Mouse (Mus musculus): ENCODE results near the gene Smpd1. TPM values are rescaled to one million over a fixed set of nuclear protein-coding genes. Genes with fewer than 3 reads are reported as not detected.

Smpd1 gene
- polyA plus RNA-seq (2015; fragmentation: Nextera tagmentation; extraction: Ambion mirVana): 83.2 and 91.4 TPM in 2 replicates

GRCm38 (mm10) chr7:105554212-105554942 lies at the start of gene Smpd1:
Gene Smpd1, plus strand, starts transcription at chr7:105554360.
- Histone ChIP-seq H3K27ac (replicated peaks) (peak within 1 kb of the TSS; percentile 90), H3K9me3 (replicated peaks) (no peaks in the 10 kb centered on the region), H3K27me3 (replicated peaks) (no peaks in the 10 kb centered on the region), H3K4me2 (peak within 1 kb of the TSS; percentile 76), H3K9ac (replicated peaks) (peak within 1 kb of the TSS; percentile 81), H3K4me3 (replicated peaks) (peak within 1 kb of the TSS; percentile 74), H3K4me1 (peaks cover 32% of the 10 kb centered on the region), H3K36me3 (peaks cover 26% of the 10 kb centered on the region)
- ATAC-seq (ENCODE audit: low FRiP score): peak; percentile 93
- 4% methylated on average over 26 of the region's 26 CpGs for WGBS

GRCm38 (mm10) chr7:105507257-105507656 lies 46.9 kb upstream of the Smpd1 start:
- no peak overlapping the region for H3K4me2 ChIP-seq
- 84% methylated on average over 4 of the region's 4 CpGs for WGBS
- no peaks in the 10 kb centered on the region for H3K27me3 ChIP-seq (replicated peaks)
- H3K27ac ChIP-seq (replicated peaks): no peak overlapping the region
- H3K9me3 ChIP-seq (replicated peaks): no peaks in the 10 kb centered on the region
- no peak for ATAC-seq (ENCODE audit: low FRiP score)
- no peaks in the 10 kb centered on the region for H3K36me3 ChIP-seq
- no peak overlapping the region for H3K9ac ChIP-seq (replicated peaks)
- no peak overlapping the region for H3K4me3 ChIP-seq (replicated peaks)
- no peaks in the 10 kb centered on the region for H3K4me1 ChIP-seq

GRCm38 (mm10) chr7:105510143-105510542 lies 44.0 kb upstream of the Smpd1 start:
- no peak overlapping the region for H3K4me3 ChIP-seq (replicated peaks)
- 86% methylated on average over 5 of the region's 5 CpGs for WGBS
- no peaks in the 10 kb centered on the region for H3K27me3 ChIP-seq (replicated peaks)
- H3K9me3 ChIP-seq (replicated peaks): no peaks in the 10 kb centered on the region
- no peak overlapping the region for H3K9ac ChIP-seq (replicated peaks)
- H3K4me2 ChIP-seq: no peak overlapping the region
- ATAC-seq (ENCODE audit: low FRiP score): no peak
- H3K4me1 ChIP-seq: peaks cover 13% of the 10 kb centered on the region
- H3K27ac ChIP-seq (replicated peaks): no peak overlapping the region
- no peaks in the 10 kb centered on the region for H3K36me3 ChIP-seq

- WGBS: 39% methylated on average over 5 of the region's 5 CpGs
Measured at GRCm38 (mm10) chr7:105513845-105514291, 40.3 kb upstream of the Smpd1 start.

GRCm38 (mm10) chr7:105514561-105514960 lies 39.6 kb upstream of the Smpd1 start:
- peak; percentile 22 for ATAC-seq (ENCODE audit: low FRiP score)
- Histone ChIP-seq H3K36me3 (no peaks in the 10 kb centered on the region), H3K4me1 (peaks cover 13% of the 10 kb centered on the region), H3K9ac (replicated peaks) (no peak overlapping the region), H3K27me3 (replicated peaks) (no peaks in the 10 kb centered on the region), H3K27ac (replicated peaks) (no peak overlapping the region), H3K4me2 (no peak overlapping the region), H3K4me3 (replicated peaks) (no peak overlapping the region), H3K9me3 (replicated peaks) (no peaks in the 10 kb centered on the region)
- WGBS: 27% methylated on average over 5 of the region's 5 CpGs

More at GRCm38 (mm10) chr7:105513845-105514291, 40.3 kb upstream of the Smpd1 start:
- no peak overlapping the region for H3K4me2 ChIP-seq
- ATAC-seq (ENCODE audit: low FRiP score): peak; percentile 89
- peaks cover 13% of the 10 kb centered on the region for H3K4me1 ChIP-seq
- no peak overlapping the region for H3K4me3 ChIP-seq (replicated peaks)
- H3K9me3 ChIP-seq (replicated peaks): no peaks in the 10 kb centered on the region
- H3K36me3 ChIP-seq: no peaks in the 10 kb centered on the region
- H3K9ac ChIP-seq (replicated peaks): no peak overlapping the region
- no peaks in the 10 kb centered on the region for H3K27me3 ChIP-seq (replicated peaks)
- H3K27ac ChIP-seq (replicated peaks): no peak overlapping the region

- no peak overlapping the region for H3K4me3 ChIP-seq (replicated peaks)
- H3K27me3 ChIP-seq (replicated peaks): no peaks in the 10 kb centered on the region
- no peak overlapping the region for H3K27ac ChIP-seq (replicated peaks)
Measured at GRCm38 (mm10) chr7:105515178-105515577, 39.0 kb upstream of the Smpd1 start.

GRCm38 (mm10) chr7:105516669-105517360 lies 37.3 kb upstream of the Smpd1 start:
- no peak overlapping the region for H3K4me2 ChIP-seq
- no peak overlapping the region for H3K4me3 ChIP-seq (replicated peaks)
- peaks cover 13% of the 10 kb centered on the region for H3K4me1 ChIP-seq
- H3K27me3 ChIP-seq (replicated peaks): no peaks in the 10 kb centered on the region
- no peak for ATAC-seq (ENCODE audit: low FRiP score)
- H3K9me3 ChIP-seq (replicated peaks): no peaks in the 10 kb centered on the region
- 53% methylated on average over 9 of the region's 9 CpGs for WGBS
- no peaks in the 10 kb centered on the region for H3K36me3 ChIP-seq
- no peak overlapping the region for H3K9ac ChIP-seq (replicated peaks)
- H3K27ac ChIP-seq (replicated peaks): no peak overlapping the region

More at GRCm38 (mm10) chr7:105515178-105515577, 39.0 kb upstream of the Smpd1 start:
- H3K9me3 ChIP-seq (replicated peaks): no peaks in the 10 kb centered on the region
- no peak overlapping the region for H3K4me2 ChIP-seq
- 11% methylated on average over 5 of the region's 5 CpGs for WGBS
- H3K9ac ChIP-seq (replicated peaks): no peak overlapping the region
- H3K36me3 ChIP-seq: no peaks in the 10 kb centered on the region
- peak; percentile 71 for ATAC-seq (ENCODE audit: low FRiP score)
- peaks cover 13% of the 10 kb centered on the region for H3K4me1 ChIP-seq

- H3K4me2 ChIP-seq: no peak overlapping the region
- no peaks in the 10 kb centered on the region for H3K9me3 ChIP-seq (replicated peaks)
- H3K4me3 ChIP-seq (replicated peaks): no peak overlapping the region
- H3K27ac ChIP-seq (replicated peaks): no peak overlapping the region
- no peak overlapping the region for H3K9ac ChIP-seq (replicated peaks)
- no peaks in the 10 kb centered on the region for H3K36me3 ChIP-seq
- H3K4me1 ChIP-seq: peaks cover 6% of the 10 kb centered on the region
- ATAC-seq (ENCODE audit: low FRiP score): no peak
- no peaks in the 10 kb centered on the region for H3K27me3 ChIP-seq (replicated peaks)
- WGBS: 80% methylated on average over 11 of the region's 11 CpGs
Measured at GRCm38 (mm10) chr7:105519336-105519735, 34.8 kb upstream of the Smpd1 start.

GRCm38 (mm10) chr7:105519771-105520170 lies 34.4 kb upstream of the Smpd1 start:
- no peak for ATAC-seq (ENCODE audit: low FRiP score)
- no peaks in the 10 kb centered on the region for H3K27me3 ChIP-seq (replicated peaks)
- H3K4me3 ChIP-seq (replicated peaks): no peak overlapping the region
- H3K36me3 ChIP-seq: no peaks in the 10 kb centered on the region
- no peaks in the 10 kb centered on the region for H3K9me3 ChIP-seq (replicated peaks)
- no peak overlapping the region for H3K4me2 ChIP-seq
- peaks cover 4% of the 10 kb centered on the region; the same call in 1 of the 2 replicates for H3K4me1 ChIP-seq
- H3K27ac ChIP-seq (replicated peaks): no peak overlapping the region
- H3K9ac ChIP-seq (replicated peaks): no peak overlapping the region
- 77% methylated on average over 2 of the region's 2 CpGs for WGBS

- no peaks in the 10 kb centered on the region for H3K27me3 ChIP-seq (replicated peaks)
- ATAC-seq (ENCODE audit: low FRiP score): no peak
- H3K36me3 ChIP-seq: no peaks in the 10 kb centered on the region
- no peaks in the 10 kb centered on the region for H3K4me1 ChIP-seq
- WGBS: 45% methylated on average over 6 of the region's 6 CpGs
- no peaks in the 10 kb centered on the region for H3K9me3 ChIP-seq (replicated peaks)
- no peak overlapping the region for H3K4me2 ChIP-seq
- no peak overlapping the region for H3K9ac ChIP-seq (replicated peaks)
- no peak overlapping the region for H3K27ac ChIP-seq (replicated peaks)
- H3K4me3 ChIP-seq (replicated peaks): no peak overlapping the region
Measured at GRCm38 (mm10) chr7:105520201-105520600, 34.0 kb upstream of the Smpd1 start.

GRCm38 (mm10) chr7:105524222-105524621 lies 29.9 kb upstream of the Smpd1 start:
- Histone ChIP-seq H3K4me3 (replicated peaks) (no peak overlapping the region), H3K4me1 (no peaks in the 10 kb centered on the region), H3K9ac (replicated peaks) (no peak overlapping the region), H3K27me3 (replicated peaks) (no peaks in the 10 kb centered on the region), H3K27ac (replicated peaks) (no peak overlapping the region), H3K36me3 (no peaks in the 10 kb centered on the region), H3K4me2 (no peak overlapping the region), H3K9me3 (replicated peaks) (no peaks in the 10 kb centered on the region)
- ATAC-seq (ENCODE audit: low FRiP score): no peak
- WGBS: 83% methylated on average over 2 of the region's 2 CpGs

All from neural tube, embryonic 15.5 days (tissue).